Mouse (Mus musculus) thymus, postnatal 14 days (tissue): ENCODE data around the gene Tmem132e.

Source experiments
- DNase-seq: peaks from one replicate; pipeline ENCODE4 v3.0.0; 2021

The Tmem132e gene

DNA sequence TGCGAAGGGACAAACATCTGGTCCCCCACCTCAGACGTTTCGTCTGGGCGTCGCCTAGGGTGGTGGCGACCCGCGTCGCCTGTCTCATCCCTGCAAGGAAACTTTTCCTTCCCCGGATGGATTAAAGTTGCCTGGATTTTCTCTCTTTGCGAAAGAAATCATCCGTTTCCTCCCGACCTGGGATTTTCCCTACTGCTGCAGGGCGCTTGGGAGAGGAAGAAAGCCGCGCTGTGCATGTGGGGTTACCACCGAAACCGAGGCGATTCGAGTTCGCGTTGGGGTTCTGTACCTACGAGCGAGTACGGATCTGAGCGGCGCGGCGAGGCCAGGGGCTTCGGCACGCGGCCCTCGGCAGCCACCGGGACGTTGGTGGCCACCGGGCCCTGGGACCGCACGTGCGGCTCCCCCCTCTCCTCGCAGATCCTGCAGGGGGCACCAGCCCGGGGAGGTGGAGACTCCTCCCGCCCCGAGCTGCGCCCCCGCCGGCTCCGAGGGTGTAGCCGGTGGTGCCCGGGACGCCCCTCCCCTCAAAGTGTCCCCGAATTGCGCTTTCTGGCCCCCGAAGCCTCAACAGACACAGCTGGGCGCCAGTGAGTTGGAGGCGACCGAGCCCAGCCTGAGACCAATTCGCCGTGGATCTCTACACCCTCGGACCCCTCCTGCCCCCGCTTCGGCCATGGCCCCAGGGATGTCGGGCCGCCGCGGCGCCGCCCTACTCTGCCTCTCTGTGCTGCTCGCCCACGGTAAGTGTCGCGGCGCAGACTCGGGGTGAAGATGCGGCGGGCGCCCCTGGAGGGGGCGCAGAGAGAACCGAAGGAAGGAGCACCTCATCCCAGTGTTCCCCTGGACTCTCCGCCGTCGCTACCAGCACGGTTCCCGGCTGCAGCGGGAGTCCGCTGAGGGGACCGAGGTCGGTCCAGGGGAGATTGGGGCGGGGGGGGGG is at the start of gene Tmem132e:
Gene Tmem132e (plus strand): TSS at position 530 of the 943 bp plus-strand sequence.
- no peak for DNase-seq

- DNase-seq = no peak
These were observed 48.7 kb upstream of the Tmem132e start for GRCm38 (mm10) chr11:82339921-82340401.

DNA sequence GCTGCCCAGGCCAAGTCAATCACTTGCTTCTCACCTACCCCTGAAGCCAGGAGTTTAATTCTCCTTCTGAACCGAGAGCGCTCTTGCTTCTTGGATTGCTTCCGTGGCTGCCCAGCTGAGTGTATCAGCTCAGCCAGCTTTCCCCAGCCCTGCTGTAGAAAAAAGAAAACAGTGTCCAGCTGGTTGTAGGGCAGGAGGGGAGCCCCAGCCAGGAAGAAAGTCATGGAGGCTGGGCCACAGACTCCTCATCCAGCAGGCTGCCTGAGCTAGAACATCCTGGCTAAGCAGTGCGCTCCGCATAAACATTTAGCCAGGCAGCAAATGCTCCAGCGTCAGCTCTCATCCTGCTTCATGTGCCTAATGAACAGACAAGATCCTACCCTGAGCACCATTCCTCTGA is 48.3 kb upstream of the Tmem132e start:
- no peak for DNase-seq

DNA sequence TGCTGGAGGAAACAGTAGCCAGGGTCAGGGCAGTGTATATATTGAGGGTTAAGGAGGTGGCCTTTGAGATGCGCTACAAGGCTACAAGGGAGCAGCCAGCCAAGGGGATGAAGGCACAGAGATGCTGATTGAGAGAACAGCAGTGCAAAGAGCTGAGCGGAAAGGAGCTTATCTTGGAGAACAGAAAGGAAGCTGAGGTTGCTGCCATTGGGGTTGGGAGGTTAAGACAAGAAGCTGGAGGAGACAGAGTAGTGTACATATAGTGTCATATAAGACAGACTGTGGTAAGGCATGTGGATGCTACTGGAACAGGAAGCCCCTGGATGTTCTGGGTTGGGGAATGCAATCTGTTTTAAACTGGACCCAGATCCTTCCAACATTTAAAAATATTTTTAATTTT is 47.8 kb upstream of the Tmem132e start:
- no peak for DNase-seq

DNA sequence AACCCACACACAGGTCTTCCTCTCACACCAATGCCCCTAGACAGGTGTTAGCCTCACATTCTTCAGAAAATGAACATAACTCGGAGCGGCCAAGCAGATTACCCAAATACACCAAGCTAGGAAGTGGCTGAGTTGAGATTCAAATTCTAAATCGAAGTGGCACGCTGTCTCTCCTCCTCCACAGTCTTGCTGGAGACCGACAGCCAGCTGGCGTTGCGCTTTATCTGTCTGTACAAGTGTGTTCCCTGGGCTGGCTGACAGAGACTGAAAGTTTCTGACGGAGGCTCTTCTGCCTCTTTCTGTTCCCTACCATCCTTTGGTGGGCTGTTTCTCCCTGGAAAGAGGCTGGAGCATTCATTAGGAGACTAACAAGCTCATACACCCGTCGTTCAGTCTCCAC is 37.7 kb upstream of the Tmem132e start:
- no peak for DNase-seq

- no peak for DNase-seq
These were observed 18.5 kb upstream of the Tmem132e start for GRCm38 (mm10) chr11:82370151-82370550.

DNA sequence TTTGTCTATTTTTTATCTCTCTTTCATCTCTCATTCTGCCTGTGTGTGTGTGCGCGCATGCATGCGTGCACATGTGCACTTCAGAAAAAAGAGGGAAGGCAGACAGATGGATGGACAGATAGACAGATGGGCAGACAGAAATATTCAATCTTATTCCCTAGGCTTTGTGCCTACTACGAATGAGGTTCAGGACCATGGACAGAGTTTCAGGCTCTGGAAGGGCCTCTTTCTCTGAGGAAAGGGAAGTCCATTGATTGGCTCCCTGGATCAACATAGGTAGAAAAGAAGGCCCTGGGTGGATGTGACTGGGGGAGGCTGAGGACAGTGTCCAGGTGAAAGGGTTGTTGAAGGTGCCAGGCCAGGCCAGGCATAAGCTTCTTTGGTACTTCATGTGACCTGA is 17.1 kb upstream of the Tmem132e start:
- no peak for DNase-seq

DNA sequence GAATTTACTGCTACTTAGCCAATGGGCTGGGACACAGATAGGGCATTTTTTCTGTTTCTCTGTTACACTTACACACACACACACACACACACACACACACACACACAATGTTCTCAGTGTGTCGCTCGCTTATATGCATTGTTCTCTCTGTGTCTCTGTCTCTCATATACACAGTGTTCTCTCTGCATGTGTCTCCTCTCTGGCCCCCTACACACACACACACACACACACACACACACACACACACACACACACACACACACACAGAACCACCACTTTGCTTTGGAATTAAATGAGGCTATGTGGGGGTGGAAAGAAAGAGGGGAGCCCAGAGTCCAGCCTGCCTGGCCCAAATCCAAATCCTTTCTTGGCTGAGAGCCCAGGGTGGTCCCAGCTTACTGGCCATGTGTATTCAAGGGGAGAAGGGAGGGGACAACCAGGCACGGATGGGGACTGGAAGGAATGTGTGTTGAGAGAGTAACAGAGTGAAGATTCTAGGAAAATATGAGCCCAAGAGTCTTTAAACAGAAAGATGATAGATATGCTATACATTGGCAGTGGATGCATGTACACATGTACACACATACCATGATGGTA is 8.0 kb upstream of the Tmem132e start:
- DNase-seq = no peak

GRCm38 (mm10) chr11:82386970-82387540 is 1.6 kb upstream of the Tmem132e start:
- no peak for DNase-seq

GRCm38 (mm10) chr11:82387711-82388341 is 874 bp upstream of the Tmem132e start:
- no peak for DNase-seq

DNA sequence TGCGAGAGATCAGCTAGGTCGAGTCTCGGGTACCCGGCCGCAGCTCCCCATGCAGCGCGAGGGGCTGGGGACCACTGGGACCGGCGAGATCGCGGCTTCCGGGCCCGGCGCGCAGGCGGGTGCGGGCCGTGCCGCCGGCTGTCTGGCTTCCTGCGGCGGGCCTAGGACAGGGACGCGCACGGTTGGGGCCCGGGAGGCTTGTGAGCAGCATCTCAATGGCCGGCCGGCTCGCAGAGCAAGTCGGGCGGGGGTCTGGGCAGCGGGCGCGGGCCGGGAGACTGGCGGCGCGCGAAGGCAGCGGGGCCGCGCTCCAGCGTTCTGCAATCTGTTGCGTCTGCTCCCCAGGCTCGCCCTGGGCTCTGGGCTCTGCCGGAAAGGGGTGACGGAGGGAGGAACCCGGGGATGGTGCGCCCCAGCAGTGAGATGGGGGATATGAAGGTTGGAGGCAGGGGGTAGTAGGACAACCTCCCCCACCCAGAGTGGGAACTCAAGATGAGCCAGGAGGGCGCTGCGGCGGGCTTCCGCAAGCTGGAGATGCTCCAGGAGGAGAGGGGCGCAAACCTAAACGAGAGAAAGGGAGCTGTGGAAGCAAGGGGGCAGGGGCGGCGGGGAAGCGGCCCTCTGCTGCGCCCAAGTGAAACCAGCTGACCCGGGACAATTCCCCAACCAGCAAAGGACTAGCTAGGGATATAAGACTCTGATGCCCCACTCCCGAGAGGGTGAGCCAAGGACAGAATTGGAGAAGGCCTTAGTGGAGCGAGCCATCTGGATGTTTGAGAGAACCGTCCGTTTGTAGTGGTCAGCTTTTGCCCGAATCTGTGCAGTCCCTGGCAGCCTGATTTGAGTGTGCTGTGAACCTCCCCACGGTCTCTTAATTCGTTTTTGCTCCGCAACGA is 944 bp downstream of the Tmem132e start:
- no peak for DNase-seq

GRCm38 (mm10) chr11:82392341-82392740 is 3.6 kb downstream of the Tmem132e start:
- no peak for DNase-seq

DNA sequence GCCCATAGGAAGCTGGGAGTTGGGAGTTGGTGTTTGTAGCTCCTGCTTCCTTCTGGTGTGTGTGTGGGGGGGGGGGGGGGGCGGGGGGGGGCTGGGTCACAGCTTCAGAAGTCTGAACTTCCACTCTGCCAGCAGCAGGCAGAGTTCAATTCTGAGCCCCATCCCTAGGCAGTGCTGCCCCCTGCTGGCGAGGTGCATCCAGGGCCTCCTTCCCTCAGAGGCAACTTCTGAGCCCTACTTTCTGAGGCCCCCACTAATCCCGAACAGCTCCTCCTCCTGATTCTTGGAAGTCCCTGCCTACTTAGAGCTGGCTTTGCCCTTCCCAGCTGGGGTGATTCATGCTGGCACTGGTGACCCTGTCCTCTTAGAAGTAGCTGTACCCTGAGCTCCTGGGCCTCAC is 10.9 kb downstream of the Tmem132e start:
- DNase-seq = peak; percentile 35

DNA sequence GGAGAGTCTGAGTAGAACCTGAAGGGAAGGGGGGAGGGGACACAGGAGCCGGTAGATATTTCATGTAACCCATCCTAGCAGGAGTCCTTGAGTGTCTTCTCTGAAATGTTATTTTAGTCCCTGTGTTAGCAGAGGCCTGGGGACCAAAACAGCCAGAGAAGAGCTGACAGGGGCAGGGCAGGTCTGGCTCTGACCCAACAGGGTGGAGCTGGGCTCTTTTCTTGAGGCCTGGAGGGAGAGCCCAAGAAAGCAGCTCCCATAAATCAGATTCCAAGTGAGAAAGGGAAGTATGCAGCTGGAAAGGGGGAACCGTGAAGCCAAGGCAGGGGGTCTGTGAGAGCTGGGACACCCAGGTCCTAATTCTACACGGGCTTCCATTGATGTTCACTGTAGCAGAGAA is 16.9 kb downstream of the Tmem132e start:
- no peak for DNase-seq

DNA sequence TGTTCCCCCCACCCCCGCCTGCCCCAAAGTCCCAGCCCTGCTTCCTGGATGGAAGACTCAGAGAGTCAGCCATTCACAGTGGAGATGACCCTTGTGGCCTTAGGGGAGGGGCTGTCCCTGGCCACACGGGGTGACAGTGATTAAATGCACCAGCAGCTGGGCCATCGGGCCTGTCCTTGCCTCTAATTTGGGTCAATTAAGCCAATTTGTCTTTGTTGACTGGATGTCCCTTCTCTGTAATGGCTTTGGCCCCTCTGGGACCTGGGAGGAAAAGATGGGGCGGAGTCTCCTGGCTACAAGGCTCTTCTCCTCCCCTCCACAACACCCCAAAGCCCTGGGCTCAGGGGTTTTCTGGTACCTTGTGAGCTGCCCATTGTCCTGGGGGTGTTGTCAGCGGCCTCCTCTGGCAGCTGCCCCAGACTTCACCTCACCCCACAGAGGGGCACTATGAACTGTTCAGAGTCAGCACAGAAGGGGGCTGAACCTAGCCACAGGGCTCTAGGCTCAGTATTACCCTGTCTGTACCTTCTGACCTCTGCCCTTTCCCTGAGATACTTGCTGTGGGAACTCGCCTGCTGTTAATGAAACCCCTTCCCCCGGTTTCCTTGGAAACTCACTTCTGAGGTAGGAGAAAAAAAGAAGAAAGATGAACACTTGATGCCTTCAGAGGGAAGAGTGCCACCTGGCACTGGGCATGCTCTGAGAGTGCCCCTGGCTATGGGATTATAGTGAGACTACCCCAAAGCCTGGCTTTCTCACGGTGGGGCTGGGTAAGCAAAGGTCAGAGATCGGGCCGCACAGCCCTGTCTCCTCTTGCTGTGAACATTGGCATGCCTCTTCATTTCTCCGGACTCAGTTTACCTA is 17.9 kb downstream of the Tmem132e start:
- DNase-seq = no peak

DNA sequence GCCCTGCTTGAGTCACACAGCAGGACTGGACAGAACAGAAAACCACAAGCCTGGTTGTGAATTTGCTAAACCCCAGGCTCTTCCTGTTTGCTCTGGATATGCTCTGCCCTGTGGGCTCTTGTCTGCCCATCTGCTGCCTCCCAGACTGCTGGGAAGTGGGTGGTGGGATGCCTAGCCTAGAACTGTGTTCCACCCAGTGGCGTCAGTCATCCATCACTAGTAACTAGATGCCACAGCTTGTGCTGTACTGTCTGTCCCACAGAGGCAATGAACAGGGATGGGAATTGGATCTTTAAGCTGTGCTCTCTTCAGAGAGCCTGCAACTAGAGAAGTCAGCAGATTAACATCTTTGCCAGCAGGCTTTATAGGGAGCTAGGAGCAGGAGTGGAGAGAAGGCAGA is 23.8 kb downstream of the Tmem132e start:
- no peak for DNase-seq

GRCm38 (mm10) chr11:82418337-82419041 is 29.8 kb downstream of the Tmem132e start:
- no peak for DNase-seq

GRCm38 (mm10) chr11:82421909-82422308 is 33.2 kb downstream of the Tmem132e start:
- DNase-seq = no peak

GRCm38 (mm10) chr11:82423521-82423920 is 34.8 kb downstream of the Tmem132e start:
- DNase-seq = no peak

DNA sequence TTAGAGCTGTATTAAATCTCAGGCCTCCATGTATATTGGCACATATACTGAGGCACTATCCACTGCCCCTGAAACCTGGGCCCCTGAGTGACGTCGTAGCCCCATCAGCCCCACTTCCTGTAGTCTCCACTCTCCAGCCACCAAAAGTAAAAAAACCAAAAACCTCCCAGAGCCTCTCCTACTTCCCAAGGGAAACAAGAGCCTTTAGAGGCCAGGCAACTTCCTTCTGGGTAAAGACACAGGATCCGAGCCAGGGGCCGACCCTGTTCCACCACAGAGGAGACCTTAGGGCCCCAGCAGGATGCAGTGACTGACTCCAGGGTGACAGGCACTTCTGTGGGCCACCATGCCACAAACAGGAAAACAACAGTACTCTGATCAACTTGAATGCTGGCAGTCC is 40.1 kb downstream of the Tmem132e start:
- DNase-seq = no peak
